Mouse (Mus musculus) left cerebral cortex, adult 8-10 months (tissue): ENCODE data around the gene Hes5. TPM values are rescaled to one million over a fixed set of nuclear protein-coding genes. Genes with fewer than 3 reads are reported as not detected.

ENCODE experiments used
- DNase-seq, 2 experiments: peaks; one replicate each; pipeline ENCODE4 v3.0.0; 2022; ENCODE audit warnings: low spot score in 2 of 2
- total RNA-seq, 4 experiments: library from RNA; stranded (reverse); gene quantifications; 2 replicates each; pipeline ENCODE4 v1.2.4; 2022

Gene Hes5
- total RNA-seq, 4 experiments from 2014 or later: 31.5 to 42.6 (median 41.9) TPM

DNA sequence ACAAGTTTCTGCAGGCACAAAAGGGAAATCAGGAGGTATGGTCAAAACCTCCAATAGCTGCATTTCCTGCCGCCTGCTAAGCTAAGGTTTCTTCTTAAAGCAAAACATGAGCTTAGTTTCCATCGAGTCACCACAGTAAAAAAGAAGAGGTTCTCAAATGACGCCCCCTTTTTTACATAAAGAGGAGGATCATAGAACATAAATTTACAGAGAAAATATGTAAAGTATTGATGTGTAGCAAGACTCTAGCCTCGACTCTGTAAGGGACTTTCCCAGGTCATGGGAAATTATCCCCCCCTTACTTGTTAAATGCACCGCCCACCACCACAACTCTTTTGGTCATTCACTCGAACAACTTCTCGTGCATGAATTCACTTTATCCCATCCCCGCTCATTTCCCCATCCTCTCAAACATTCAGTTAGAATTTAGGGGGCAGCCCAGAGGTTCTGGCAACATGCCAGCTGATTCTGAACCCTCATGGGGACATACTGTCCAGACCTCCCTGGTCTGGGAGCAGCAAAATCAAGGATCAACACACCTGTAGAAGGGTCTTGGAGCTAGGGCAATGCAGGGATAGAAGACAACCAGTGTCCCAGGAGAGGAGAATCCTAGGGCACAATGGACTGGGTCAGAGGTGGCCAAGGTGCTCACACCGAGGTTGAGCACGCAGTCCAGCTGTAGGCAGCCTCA, 17.9 kb upstream of the Hes5 start:
- no peak for DNase-seq

DNA sequence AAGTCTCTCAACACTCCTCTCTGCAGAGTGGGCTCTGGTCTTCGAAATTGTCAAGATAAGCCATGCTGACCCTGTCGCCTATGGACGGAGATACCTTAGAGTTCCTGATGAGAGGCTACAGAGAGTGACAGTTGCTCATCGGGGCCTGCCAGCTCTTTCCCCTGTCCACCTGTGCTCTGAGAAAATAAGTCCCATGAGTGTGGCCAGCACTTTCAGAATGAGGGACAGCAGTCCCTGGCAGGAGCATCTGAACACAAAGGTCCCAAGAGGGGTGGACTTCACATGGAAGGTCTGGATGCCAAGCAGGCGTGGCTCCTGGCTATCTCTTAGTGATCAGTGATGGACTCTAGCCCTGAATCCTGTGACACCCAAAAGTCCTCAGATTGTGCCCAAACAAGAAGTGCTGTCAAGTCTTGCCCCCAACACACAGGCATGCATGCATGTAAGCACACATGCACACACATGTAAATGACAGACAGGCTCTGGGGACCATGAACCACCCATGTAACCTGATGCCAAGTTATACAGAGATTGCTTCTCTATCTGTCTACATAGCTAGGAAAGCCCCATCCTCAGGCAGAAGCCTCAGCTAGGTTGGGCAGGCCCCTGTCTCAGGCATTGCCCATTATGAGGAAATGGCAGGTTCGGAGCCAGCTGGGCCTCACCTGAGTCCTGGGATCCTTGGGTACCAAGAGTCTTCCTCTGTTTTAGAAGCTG, 17.2 kb upstream of the Hes5 start:
- DNase-seq: no peak

DNA sequence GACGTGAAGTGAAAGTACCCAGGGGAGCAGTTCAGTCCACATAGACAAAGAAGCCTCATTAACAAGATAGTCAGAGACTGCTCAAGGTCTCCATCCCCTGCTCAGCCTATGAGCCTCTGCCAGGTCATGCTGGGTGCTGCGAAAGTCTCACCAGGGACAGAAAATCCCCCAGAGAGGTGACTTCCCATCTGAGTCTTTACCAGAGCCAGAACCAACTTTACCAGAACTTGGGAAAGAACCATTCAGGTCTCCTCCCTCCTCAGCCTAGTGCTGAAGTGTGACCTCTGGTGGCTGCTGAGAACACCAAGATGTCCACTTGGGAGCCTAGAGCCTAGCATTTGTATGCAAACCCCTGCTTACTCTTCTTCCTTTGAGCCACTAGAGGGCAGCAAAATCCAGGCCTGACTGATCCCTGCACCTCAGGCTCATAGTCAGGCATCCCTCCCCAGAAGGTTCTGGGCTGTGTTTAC, 16.6 kb upstream of the Hes5 start:
- DNase-seq: peak in 1 of 2 experiments; percentile 78

DNA sequence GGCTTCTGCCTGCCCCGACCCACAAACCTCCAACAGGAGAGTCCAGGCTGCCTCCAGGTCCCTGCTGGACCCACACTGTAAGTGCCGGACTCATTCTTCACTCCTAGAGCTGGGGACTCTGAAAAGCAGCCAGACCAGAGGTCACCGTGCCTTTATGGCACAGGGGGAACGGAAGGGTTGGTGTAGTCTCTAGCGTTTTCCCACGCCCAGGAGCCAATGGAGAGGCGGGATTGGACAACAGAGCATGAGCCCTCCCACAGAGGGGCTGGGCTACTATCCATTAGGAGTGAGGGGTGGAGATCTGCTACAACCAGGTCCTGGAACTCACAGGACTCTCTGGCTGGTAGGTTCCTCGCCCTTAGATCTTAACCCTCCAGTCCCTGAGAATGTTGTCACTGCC, 14.4 kb upstream of the Hes5 start:
- no peak for DNase-seq

DNA sequence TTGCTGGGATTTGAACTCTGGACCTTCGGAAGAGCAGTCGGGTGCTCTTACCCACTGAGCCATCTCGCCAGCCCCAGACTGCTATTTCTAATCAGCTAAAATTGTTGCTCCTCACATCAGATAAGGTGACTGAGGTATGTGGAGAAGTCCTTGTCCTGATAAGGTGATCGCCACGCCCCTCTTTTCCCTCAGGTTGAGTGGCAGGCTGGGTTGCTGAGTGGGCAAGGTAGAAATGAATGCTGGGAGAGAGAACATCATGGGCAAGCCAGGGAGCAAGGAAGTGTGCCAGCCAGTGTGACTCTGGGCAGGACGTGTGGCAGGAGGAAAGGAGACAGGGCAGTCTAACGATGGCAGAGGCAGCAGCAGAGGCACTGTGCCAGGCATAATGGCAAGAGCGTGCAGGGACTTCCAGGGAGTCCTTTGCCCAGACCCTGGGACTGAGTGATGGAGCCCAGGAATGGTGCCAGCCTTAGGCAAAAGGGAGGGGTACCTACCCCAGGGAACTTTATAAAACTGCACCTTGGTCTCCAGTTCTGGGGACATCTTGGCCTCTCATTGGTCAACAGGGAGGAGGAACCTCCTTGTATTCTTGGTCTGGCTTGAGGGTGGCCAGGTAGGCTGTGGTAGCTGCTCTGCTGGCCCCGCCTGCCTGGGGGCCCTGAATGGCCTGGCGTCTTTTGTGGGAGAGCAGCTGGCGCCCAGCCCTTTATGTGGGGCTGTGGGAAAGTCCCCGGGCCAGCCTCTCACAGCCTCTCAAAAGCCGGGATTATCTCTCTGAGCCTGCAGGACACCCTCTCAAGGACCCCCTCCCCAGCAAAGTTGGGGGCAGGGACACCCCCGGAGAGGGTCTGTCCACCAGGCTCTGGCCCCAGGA, 12.4 kb upstream of the Hes5 start:
- no peak for DNase-seq

DNA sequence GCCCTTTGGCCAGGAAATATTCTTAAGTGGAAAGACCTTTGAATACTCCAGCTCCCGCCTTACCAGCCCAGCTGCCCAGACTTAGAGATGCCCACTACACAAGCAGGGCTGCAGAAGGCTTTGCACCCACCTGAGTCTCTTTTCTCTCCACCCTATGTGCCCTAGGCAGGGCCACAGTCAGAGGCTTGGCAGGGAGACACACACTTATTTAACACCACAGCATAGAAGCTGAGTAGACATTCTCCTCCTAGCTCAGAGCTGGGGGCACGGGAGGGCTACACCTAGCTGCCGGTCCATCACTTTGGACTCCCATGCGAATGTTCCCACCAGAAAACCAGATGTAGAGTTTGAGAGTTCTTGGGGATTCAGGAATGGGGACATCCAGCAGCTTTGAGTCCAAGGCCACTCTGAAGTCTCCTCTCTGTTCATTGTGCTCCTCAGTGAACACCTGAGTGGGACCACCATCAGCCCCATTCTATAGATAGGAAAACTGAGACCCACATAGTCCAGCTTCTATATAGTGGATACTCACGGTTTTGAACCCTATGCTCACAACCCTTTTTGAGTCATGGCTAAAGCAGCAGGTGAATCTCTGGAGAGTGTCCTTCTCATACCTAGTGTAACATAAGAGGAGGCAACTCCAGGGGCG, 11.7 kb upstream of the Hes5 start:
- DNase-seq: no peak

DNA sequence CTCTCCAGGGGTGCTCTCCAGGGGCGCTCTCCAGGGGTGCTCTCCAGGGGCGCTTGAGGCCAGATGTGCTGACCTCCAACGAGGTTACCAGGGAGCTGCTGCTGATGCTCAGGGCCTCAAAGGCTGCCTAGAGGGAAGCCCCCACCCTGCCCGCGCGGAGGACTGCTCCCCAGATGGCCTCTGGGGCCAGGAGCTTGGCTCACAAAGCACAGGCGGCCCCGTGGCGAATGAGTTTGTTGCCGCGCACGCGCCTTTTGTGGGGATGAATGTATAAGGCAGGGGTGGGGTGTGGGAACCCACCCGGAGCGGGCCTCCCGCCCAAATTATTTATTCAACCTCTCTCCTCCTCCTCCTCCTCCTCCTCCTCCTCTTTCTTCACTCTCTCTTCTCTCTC, 11.1 kb upstream of the Hes5 start:
- no peak for DNase-seq

DNA sequence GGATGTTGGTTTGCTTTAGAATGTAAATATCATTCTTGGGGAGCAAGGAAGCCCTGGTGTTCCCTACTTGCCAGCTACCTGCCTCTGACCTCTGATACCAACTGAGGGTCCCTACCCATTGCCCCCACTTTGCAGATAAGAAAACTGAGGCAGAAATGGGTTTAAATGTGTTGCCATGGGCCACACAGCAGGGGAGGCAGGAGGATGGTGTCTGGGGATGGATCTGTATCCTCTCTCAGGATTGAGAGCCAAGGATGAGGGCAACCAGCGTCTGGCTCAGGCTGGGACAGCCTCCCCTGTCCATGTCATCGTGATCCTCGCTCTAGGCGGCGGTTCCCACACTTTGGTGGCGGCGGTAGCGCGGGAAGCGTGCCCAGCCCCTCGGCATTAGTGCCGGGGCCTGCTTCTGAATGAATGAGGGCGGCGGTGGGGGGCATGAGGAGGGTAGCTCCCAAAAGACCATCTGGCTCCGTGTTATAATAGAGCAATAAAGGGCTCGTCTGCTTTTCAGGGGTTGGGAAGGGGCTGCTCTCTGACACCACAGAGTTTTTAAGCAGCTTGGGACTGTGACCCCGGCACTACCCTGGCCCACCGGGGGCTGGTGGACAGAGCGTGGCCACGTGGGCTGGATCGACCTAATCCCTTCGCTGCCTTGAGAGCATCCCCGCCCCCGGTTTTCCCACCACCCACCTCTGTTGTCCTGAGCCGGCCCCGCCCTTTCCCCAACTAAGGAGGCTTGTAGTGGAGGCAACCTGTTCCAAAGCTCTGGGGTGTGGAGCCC, 8.1 kb upstream of the Hes5 start:
- DNase-seq: no peak

DNA sequence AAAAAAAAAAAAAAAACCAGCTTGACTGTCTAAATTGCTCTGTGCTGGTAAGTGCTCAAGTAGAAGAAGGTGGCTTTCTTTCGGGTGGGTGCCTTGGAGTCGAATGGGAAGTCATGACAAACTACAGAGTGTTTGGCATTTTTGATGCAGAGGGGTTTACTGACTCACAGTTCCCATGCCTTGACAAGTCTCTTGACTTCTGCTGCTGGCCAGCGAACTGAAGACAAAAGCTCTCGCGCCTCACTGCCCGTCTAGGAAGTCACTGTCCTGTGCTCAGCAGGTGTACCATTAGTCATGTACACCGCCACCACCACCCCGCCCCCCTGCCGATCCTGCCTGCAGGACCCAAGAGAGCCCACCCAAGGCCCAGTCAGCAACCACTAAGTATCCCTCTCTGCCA, 4.1 kb upstream of the Hes5 start:
- no peak for DNase-seq

DNA sequence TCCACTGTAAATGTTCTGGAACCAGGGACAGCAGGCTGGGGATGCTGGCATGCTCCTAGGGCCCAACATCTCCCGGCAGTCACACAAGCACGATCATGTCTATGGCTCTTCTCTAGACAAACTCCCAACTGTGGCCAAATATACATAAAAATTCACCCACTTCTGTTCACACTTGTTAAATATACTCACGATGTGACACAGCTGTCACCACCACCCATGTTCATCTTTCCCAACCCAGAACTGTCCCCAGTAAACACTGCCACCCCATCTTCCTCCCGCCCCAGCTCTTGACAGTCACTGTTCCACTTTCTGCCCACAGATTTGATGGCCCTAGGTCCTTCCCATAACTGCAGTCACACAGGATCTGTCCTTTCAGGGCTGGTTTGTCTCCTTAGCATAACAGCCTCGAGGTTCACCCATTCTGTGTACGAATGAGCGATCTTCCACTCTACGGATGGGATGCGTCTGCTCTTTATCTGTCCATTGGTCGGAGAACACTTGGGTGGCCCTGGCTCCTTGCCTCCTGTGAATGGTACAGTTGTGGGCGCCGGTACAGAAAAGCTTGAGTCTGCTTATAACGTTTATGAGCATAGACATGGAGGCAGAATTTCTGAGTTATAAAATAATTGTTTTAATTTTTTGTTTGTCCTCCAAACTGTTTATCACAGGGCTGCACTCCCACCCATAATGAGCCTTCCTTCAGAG, 3.3 kb upstream of the Hes5 start:
- peak in 1 of 2 experiments; percentile 73 for DNase-seq

DNA sequence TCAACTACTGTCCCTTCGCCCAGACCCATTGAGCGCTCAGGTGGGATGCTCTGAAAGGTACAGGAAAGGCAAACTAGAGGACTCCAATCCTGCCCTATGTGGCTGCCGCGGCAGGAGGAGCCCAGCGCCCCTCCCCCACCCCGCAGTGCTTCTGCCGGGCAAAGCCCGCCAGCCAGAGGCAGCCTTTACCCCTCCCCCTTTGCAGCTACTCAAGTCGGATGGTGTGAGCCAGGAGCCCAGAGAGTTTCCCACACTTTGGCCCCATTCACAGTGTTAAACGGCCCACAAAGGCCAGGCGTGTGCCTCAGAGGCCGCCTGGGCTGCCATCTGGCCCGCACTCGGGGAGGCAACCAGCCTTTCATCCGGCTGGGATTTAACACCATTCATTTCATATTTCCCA, 2.6 kb upstream of the Hes5 start:
- peak in 1 of 2 experiments; percentile 75 for DNase-seq

DNA sequence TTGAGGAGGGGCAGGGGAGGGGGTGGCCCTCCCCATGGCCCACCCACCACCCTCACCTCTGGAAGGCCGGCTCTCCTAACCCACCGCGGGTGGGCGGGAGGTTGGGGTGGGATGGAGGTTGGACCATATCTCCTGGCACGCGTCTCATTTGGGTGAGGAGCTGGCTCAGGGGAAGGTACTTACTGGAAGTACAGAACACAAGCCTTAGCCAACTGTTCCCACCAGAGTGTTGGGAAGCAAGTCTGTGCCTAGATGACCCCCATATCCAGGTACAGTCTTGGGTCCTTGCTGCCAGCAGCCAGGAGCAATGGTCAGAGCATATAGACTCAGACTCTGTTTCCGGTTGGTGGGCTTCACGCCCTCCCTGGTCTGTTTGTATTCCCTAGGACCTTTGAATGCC, 2.1 kb upstream of the Hes5 start:
- no peak for DNase-seq

DNA sequence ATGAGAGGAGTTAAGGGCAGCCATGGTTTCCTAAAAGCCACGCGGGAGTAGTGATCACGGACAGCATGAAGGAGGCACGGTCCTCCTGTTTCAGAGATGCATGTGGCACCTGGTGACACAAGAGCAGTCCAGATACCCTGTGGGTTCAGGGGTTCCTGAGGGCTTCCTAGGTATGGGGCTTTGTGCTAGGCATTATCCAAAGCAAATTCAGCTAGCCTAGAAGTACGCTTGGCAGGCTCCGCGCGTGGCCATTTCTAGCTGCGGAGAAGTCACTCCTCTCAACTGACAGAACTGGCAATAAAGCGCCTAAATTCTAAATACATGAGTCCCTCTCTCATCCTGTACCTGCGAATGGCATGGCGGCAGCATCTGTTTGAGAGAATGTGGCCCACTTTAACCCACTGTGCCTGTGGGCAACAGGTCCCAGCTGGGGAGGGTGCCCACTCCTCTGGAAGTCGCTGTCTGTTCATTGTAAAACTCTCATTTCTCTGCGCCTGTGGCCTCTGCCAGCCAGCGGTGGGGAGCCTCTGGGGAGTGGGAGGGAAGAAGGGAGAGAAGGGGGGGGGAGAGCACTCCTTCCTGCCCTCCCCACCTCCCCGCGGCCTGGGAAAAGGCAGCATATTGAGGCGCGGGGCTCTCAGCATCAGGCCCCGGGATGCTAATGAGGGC, 568 bp upstream of the Hes5 start:
- no peak for DNase-seq

DNA sequence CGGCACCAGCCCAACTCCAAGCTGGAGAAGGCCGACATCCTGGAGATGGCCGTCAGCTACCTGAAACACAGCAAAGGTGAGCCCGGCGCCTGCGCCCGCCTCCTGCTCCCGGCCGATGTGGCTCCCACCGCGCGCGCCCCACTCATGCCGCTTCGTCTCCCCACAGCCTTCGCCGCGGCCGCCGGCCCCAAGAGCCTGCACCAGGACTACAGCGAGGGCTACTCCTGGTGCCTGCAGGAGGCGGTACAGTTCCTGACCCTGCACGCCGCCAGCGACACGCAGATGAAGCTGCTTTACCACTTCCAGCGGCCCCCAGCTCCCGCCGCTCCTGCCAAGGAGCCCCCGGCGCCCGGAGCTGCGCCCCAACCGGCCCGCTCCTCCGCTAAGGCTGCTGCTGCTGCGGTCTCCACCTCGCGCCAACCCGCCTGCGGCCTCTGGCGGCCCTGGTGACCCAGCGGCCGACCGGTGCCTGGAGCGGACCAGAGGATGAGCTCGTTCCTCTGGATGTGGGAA, 559 bp downstream of the Hes5 start:
- DNase-seq: no peak

DNA sequence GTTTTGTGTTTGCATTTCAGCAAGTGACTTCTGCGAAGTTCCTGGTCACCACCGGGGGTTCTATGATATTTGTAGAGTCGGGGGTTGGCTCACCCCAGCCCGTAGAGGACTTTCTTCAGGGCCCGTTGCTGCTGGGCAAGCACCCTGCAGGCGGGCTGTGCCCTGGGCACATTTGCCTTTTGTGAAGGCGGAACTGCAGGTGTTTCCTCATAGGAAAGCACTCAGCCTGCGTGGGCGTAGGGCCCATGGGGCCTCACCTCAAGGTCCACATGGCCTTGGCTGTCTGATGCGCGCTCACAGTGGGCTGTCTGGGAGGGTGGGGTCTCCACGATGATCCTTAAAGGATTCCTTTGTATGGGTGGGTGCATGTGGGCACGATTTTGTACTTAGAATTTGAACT, 1.2 kb downstream of the Hes5 start:
- DNase-seq: no peak

DNA sequence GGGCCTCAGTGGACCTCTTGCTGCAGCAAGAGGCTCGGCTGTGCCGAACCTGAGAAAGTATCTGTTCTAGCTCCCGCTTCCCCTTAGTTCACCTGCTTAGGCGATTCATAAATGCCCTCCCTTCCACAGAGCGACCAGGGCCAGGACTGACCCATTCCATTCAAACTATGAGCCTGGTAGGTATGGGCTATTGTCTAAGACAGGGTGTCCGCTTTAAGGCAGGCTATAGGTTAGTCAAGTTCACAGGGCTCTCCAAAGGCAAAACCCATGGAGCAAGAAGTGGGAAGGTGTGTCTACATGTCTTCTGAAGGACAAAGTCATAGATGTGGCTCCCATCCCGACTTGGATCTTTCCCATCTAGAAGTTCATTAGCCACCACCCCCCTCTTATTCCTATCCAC, 2.0 kb downstream of the Hes5 start:
- DNase-seq: no peak

DNA sequence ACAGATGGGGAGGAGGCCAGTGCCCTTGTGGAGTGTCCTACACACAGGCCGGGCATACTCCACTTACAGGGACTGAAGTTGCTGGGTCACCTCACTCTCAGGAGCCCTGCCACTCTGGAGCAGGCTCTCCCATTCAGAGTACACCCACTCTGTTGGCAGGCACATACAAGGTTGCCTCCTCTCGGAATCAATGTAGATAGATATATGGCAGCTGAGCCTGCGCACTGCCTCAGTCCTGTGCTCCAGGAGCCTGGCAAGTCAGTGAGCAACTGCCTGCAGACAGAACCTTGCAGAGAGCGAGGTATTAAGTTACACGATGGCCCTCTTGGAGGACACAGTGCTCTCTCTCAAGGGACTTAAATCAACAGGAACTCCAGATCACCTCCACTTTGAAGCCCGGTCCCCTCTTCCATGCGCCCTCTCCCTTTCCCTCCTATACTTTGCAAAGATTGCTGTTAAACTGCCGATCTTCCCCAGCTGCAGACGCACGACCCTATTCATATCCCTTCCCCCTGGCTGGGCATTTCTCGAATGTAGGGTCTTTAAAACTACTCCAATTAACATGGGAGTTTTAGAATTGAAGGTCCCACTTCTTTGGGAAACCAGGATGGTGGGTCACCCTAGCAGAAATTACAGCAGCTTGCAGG, 2.6 kb downstream of the Hes5 start:
- DNase-seq: no peak

DNA sequence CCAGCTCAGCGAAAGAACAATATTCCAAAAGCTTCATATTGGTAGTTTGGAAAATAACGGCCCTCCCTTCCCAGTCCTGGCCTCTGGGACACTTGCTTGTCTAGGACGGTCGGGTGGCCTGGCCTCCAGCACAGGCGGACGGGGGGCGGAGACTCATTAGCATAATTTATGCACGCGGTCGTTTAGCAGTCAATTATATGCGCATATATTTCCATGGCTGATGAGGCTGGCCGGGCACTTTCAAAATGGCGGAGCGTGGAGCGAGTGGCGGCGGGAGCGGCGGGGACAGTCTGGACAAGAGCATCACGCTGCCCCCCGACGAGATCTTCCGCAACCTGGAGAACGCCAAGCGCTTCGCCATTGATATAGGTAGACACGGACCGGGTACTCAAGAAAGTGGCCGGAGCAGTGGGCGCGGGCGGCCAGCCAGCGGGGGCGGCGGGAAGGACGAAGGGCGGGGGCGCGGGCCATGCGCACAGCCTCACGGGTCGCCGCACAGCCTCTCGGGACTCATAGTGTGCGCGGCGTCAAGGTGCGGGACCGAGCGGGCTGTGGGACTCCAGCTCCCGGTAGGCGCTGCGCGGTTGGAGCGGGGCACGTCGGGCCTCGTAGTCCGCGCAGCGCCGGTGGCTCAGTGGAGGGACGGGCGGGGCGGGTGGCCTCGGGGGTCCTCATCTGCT, 3.3 kb downstream of the Hes5 start, which contains the start of gene Pank4:
TSS of gene Pank4 (plus strand) at position 223 of the 680 bp plus-strand sequence.
- peak; percentile 84 to 92 for DNase-seq
